Mouse (Mus musculus) bone marrow macrophage, adult 2 months (primary cell): ENCODE results near the gene Rpl18a.

Experiments
- CTCF ChIP-seq: IDR thresholded peaks from 2 replicates; pipeline ENCODE4 v1.5.1; 2012; ENCODE audit warnings: low read depth, mild to moderate bottlenecking, low read length, moderate library complexity
- POLR2A ChIP-seq: IDR thresholded peaks from 2 replicates; pipeline ENCODE4 v1.6.1; 2012; ENCODE audit warnings: mild to moderate bottlenecking, low read depth, low read length, borderline replicate concordance

DNA sequence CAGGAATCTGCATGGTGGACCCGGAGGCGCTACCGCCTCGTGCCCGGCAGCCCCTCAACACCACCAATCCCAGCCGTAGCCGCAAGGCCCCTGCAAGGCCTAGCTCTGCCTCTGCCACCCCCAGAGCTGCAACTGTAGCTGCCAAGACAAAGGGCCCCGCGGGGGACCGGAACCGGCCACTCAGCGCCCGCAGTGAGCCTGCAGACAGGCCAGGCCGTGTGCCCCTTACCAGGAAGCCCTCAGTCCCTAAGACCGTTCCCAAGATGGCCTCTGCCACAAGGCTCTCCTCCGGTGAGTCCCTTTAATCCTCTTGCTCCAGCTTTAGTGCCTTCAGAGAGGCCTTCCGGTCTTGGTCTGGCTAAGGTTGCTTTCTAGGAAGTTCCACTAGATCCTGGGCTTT, 17.5 kb upstream of the Rpl18a start:
- no peak for TF ChIP-seq CTCF
- TF ChIP-seq POLR2A, result no peak
